Mouse (Mus musculus): Measurements from ENCODE around the gene Purb. TPM values are rescaled to one million over a fixed set of nuclear protein-coding genes. Genes with fewer than 3 reads are reported as not detected.

The Purb gene
- total RNA-seq (2023): 49.4 and 60.3 TPM in 2 replicates

GRCm38 (mm10) chr11:6475867-6476484 lies at the start of gene Purb:
Gene Purb (minus strand): TSS chr11:6475917.

GRCm38 (mm10) chr11:6520507-6521173 lies 44.9 kb upstream of the Purb start, which contains the start of gene Myo1g:
Gene Myo1g (minus strand): TSS chr11:6520965.

GRCm38 (mm10) chr11:6444077-6444853 lies 31.5 kb downstream of the Purb start, which contains the start of gene H2afv:
Gene H2afv (minus strand): TSS chr11:6444443.

Other genes with a start within 250 kb of the Purb start
- not detected in 2 replicates for gene Npc1l1, start 245.8 kb downstream of the Purb start, total RNA-seq (2023)
- gene Ddx56, start 208.1 kb downstream of the Purb start, total RNA-seq (2023): 22.4 and 29.5 TPM in 2 replicates
- 20.4 and 24.6 TPM in 2 replicates for gene Tmed4, start 201.0 kb downstream of the Purb start, total RNA-seq (2023)
- gene Ogdh, start 184.3 kb downstream of the Purb start, total RNA-seq (2023): 112 and 120 TPM in 2 replicates
- gene Zmiz2, start 86.8 kb downstream of the Purb start, total RNA-seq (2023): 25.9 and 30.2 TPM in 2 replicates
- gene Ppia, start 60.5 kb downstream of the Purb start, total RNA-seq (2023): 641 TPM in 2 replicates
- gene H2afv, start 31.5 kb downstream of the Purb start, total RNA-seq (2023): 90.5 and 90.8 TPM in 2 replicates
- gene Myo1g, start 45.0 kb upstream of the Purb start, total RNA-seq (2023): 183 and 225 TPM in 2 replicates
- gene Ccm2, start 71.0 kb upstream of the Purb start, total RNA-seq (2023): 107 and 131 TPM in 2 replicates
- 0.34 TPM in 1 of 2 replicates, not detected in the other for gene Nacad, start 130.1 kb upstream of the Purb start, total RNA-seq (2023)
- 56.7 and 64.1 TPM in 2 replicates for gene Tbrg4, start 150.2 kb upstream of the Purb start, total RNA-seq (2023)
- not detected in 2 replicates for gene Wap, start 162.7 kb upstream of the Purb start, total RNA-seq (2023)
- not detected in 2 replicates for gene Ramp3, start 182.6 kb upstream of the Purb start, total RNA-seq (2023)

Measured in neutrophil, adult 65 days (primary cell).